Mouse (Mus musculus): ENCODE measurements around the gene Gtf3c1.

DNA sequence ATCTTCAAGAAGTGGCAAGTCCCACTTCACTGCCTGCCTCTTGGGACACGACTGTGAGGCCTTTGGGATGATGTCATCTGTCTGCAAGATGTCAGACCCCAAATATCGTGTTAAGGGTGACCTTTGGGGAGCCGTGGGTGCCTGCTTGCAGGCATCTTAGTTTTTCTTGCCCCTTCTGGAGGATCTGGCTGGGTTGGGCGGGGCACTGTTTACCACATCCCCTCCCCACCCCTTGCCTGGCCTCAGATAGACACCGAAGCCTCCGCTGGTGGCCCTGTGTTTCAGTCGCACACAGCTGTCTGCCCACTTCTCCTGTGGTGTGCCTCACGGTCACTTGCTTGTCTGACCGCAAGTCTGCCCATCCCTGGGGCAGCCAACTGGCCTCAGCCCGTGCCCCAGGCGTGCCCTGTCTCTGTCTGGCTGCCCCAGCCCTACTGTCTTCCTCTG, 104.4 kb downstream of the Gtf3c1 start, which contains the start of gene Il21r:
- TF ChIP-seq CTCF (IDR thresholded peaks at IDR 0.05; ENCODE audit: low read depth, low read length) (no peak), GATA1 (IDR thresholded peaks at IDR 0.05; ENCODE audit: borderline replicate concordance, low read length) (no peak), TAL1 (conservative IDR thresholded peaks at IDR 0.05; ENCODE audit: low read depth, low read length) (no peak)

Data from G1E (cell line).